Mouse (Mus musculus) thymus, postnatal 4 days (tissue): ENCODE measurements around the gene Olfr447.

Source experiments
- DNase-seq: peaks from one replicate; pipeline ENCODE4 v3.0.0; 2021

The Olfr447 gene

GRCm38 (mm10) chr6:42908578-42908977 lies at the start of gene Olfr447:
Olfr447 (plus strand) TSS chr6:42908878.
- no peak for DNase-seq

GRCm38 (mm10) chr6:42860222-42860819 lies 48.4 kb upstream of the Olfr447 start:
- no peak for DNase-seq

GRCm38 (mm10) chr6:42869695-42870094 lies 39.0 kb upstream of the Olfr447 start:
- no peak for DNase-seq

DNA sequence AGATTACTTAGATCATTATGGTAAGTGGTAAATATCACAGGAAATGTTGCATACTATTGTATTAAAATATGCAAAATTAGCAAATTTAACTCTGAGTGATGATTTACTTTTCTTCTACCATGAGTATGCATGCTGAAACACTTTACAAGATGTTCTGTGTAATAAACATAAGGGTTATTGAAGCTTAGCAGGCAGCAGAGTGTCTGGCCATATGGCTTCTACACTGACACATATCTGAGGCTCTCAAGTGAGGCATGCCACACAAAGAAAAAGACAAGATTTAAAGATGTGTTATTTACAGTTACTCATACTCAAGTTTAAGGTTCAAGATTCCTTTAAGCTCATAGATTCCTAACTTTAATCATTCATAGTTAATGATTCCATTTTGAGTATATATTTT lies 32.4 kb upstream of the Olfr447 start:
- DNase-seq = no peak

DNA sequence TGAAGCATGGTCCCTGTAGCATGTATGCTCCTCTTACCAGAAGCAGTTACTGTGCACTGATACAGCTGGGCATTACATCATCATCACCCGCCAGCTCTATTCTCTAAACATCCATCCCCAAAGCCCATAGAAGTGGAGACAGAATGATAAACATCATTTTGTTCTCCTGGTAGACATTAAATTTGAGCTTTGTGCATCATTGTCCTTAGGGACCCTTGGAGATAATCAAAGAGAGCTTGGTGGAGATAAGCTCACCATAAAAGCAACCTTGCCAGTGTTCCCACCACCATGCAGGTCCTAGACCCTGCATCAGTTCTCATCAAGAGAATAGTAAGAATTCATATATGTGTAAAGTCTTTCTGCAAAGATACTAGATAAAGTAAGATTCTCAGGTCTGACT lies 18.5 kb upstream of the Olfr447 start, which contains the start of gene Olfr448:
TSS of gene Olfr448 (plus strand) at position 301 of the 400 bp plus-strand sequence.
- DNase-seq = no peak

GRCm38 (mm10) chr6:42900345-42900744 lies 8.3 kb upstream of the Olfr447 start:
- DNase-seq = no peak

DNA sequence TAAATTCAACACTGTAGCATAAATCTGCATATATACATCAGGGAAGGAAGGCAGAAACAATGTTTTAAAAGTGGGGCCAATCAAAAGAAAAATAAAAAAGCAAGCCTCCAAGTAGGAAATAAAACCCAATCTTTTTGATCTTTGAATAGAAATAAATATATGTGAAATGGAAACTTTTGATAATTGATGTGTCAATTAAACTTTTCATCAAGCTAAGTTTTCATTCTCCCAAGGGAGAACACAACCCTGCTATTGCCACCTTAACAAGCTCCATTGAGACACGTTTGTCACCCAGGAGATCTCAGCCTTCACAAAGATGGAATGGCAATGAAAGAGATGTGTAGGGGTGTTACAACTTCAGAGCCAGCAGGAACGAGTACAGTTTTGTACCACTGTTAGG lies 12.4 kb downstream of the Olfr447 start, which contains the start of gene Olfr446:
TSS of gene Olfr446 (plus strand) at position 301 of the 400 bp plus-strand sequence.
- no peak for DNase-seq

DNA sequence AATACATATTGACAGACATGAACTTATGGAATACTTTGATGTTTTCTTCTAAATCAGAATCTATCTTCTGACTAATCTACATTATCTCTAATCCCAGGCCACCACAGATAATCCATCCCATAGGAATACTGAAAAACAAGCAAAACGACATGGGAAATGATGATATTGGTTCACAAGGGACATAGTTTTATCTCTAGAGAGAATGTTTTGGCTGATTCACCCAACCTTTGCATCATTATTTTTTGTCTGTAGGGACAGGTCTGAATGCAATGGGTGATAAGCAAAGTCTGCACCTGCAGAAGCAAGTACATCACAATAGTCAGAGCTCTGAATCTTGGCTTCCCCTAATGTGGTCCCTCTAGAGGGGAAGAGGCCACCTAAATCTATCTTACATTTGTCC lies 40.1 kb downstream of the Olfr447 start, which contains the start of gene Olfr444:
TSS of gene Olfr444 (plus strand) at position 301 of the 400 bp plus-strand sequence.
- DNase-seq = no peak
